Comparison of ENCODE assay signal across 8 mouse cellular contexts in the genomic region with DNA sequence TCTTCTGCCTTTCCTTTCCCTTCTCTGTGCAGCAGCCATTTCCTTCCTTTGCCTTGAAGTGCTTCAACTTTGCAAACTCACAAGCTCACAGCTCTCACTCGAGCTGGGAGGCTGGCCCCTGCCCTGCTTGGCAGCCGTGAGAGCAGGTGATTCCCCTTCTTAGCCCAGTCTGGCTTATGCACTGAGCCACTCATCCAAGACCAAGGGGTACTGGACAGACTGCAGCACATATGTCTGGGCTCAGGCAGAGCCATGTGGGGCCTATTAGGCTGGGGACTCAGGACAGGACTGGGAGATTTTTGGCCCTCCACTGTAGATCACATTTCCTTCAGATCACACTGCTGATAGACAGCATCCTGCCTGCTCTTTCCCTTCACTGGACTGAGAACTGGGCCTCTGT. TPM values are rescaled to one million over a fixed set of nuclear protein-coding genes. Genes with fewer than 3 reads are reported as not detected.
DNase-seq lines count a peak whose midpoint lies in the region; ATAC-seq and TF ChIP-seq lines count a peak whose summit lies in the region.
"Had no signal": no experiment of that assay in that cellular context is flagged by ENCODE, and none has a peak within 500 bp of the region (broad histone marks: within the 10 kb centered on the region; RNA-seq: fewer than 3 reads in every experiment).

No protein-coding gene starts in this region.

- ATAC-seq in heart, embryonic 15.5 days (replicated peaks; ENCODE audit: insufficient number of reproducible peaks, insufficient read depth, low FRiP score, low read depth), result peak; percentile 53; the same call in 1 of the 2 replicates

- no peak overlapping the region for H3K9ac ChIP-seq in heart, embryonic 15.5 days

- no peak for TF ChIP-seq CTCF in thymus, adult 2 months (IDR thresholded peaks at IDR 0.05; ENCODE audit: borderline replicate concordance, control insufficient read depth, extremely low read depth, insufficient read depth, low read length, poor library complexity)

- H3K4me2 ChIP-seq in heart, embryonic 15.5 days, result no peak overlapping the region

- H3K9me3 ChIP-seq in heart, embryonic 15.5 days (replicated peaks), result no peaks in the 10 kb centered on the region

- peak; percentile 12 to 33 for DNase-seq in kidney, postnatal 4 days
- DNase-seq in kidney, adult 9 months, result no peak
- peak; percentile 48 for DNase-seq in cerebellum, adult 9-10 months
- peak; percentile 64 for DNase-seq in thymus, adult 2 months
- no peak for DNase-seq in embryo, embryonic 10.5 days (ENCODE audit: low spot score)
- no peak for DNase-seq in spleen, postnatal 14 days (ENCODE audit: low spot score in 2 of 2)
- DNase-seq: right cerebral cortex, postnatal 25 days had no signal

- H3K4me1 ChIP-seq in heart, embryonic 15.5 days (replicated peaks), result peaks cover 26% of the 10 kb centered on the region
- H3K4me1 ChIP-seq in thymus, adult 2 months (replicated peaks; ENCODE audit: control insufficient read depth, insufficient read depth, low read length), result peaks cover 15% of the 10 kb centered on the region

- WGBS in heart, embryonic 15.5 days, result 17% methylated on average over 2 of the region's 2 CpGs
- WGBS in thymus, adult 2 months, result 0% methylated on average over 2 of the region's 2 CpGs

- H3K27ac ChIP-seq in heart, embryonic 15.5 days, result 0 out of 2 replicates have a peak overlapping the region, but pooled peaks have one; percentile 13
- peak overlapping the region; percentile 92 for H3K27ac ChIP-seq in thymus, adult 2 months (ENCODE audit: control insufficient read depth, insufficient read depth, low read length)

- H3K27me3 ChIP-seq in heart, embryonic 15.5 days, result no peaks in the 10 kb centered on the region
- H3K27me3 ChIP-seq in thymus, adult 2 months (ENCODE audit: control insufficient read depth, insufficient read depth, low read length), result no peaks in the 10 kb centered on the region

- H3K4me3 ChIP-seq in heart, embryonic 15.5 days, result no peak overlapping the region
- no peak overlapping the region for H3K4me3 ChIP-seq in thymus, adult 2 months (ENCODE audit: control insufficient read depth, insufficient read depth, low read length)

- TF ChIP-seq POLR2A in thymus, adult 2 months (IDR thresholded peaks at IDR 0.05; ENCODE audit: control insufficient read depth, extremely low read depth, insufficient read depth, low read length, poor library complexity), result no peak

- no peaks in the 10 kb centered on the region for H3K36me3 ChIP-seq in heart, embryonic 15.5 days
- H3K36me3 ChIP-seq in thymus, adult 2 months (ENCODE audit: control insufficient read depth, insufficient read depth, low read length), result no peaks in the 10 kb centered on the region

RNA-seq across cellular contexts. Expression of a gene that starts 10.1 kb away (rescaled TPM):
- polyA plus RNA-seq in heart, embryonic 15.5 days (2015; fragmentation: Nextera tagmentation; extraction: Ambion mirVana), result 43.8 and 54.9 TPM in 2 replicates
- 16.8 and 25.8 TPM in 2 replicates for polyA plus RNA-seq in thymus, adult 2 months (2012; rRNA removed)

Comparison
In these comparisons a context has a peak if more than half of its experiments do, and no peak if none do; other contexts are left out.
1. DNase-seq: peak in kidney, postnatal 4 days (2 of 2), cerebellum, adult 9-10 months (single experiment) and thymus, adult 2 months (single experiment); none in kidney, adult 9 months (single experiment), embryo, embryonic 10.5 days (single experiment) and spleen, postnatal 14 days (0 of 2).